Mouse (Mus musculus) midbrain, embryonic 15.5 days (tissue): ENCODE results near the gene Prkd2. TPM values are rescaled to one million over a fixed set of nuclear protein-coding genes. Genes with fewer than 3 reads are reported as not detected.
A peak's percentile ranks its signal among the peaks of the same experiment; 100 is the strongest.

Source experiments
- ATAC-seq: fragments of 200-750 bp; cut with Nextera tagmentation; replicated peaks from 2 replicates; pipeline ENCODE4 v1.8.0; 2017; ENCODE audit warnings: moderate TSS enrichment
- H3K27ac ChIP-seq: fragments of 300-500 bp; sonication (generic); 2 replicates; pipeline ENCODE4 v1.5.1; 2015; ENCODE audit warnings: mild to moderate bottlenecking, inconsistent platforms
- H3K27me3 ChIP-seq: fragments of 300-500 bp; sonication (generic); replicated peaks from 2 replicates; pipeline ENCODE4 v1.6.1; 2015; ENCODE audit warnings: inconsistent platforms
- H3K36me3 ChIP-seq: fragments of 300-500 bp; sonication (generic); replicated peaks from 2 replicates; pipeline ENCODE4 v1.6.1; 2015; ENCODE audit warnings: inconsistent platforms
- H3K4me1 ChIP-seq: fragments of 300-500 bp; sonication (generic); 2 replicates; pipeline ENCODE4 v1.6.1; 2015; ENCODE audit warnings: inconsistent platforms
- H3K4me2 ChIP-seq: fragments of 300-500 bp; sonication (generic); 2 replicates; pipeline ENCODE4 v1.6.1; 2015; ENCODE audit warnings: inconsistent platforms, mild to moderate bottlenecking, moderate library complexity
- H3K4me3 ChIP-seq: fragments of 300-500 bp; sonication (generic); 2 replicates; pipeline ENCODE4 v1.5.1; 2015; ENCODE audit warnings: mild to moderate bottlenecking, inconsistent platforms
- H3K9ac ChIP-seq: fragments of 300-500 bp; sonication (generic); 2 replicates; pipeline ENCODE4 v1.6.1; 2015; ENCODE audit warnings: mild to moderate bottlenecking, inconsistent platforms
- H3K9me3 ChIP-seq: fragments of 300-500 bp; sonication (generic); 2 replicates; pipeline ENCODE4 v1.6.1; 2016; ENCODE audit warnings: inconsistent platforms
- WGBS: fragments of 180-500 bp; shearing (Covaris S2); methylation state at CpG from one replicate; pipeline ENCODE4 v1.1.7; 2015; ENCODE audit warnings: mixed read lengths; 5-methylcytosine and 5-hydroxymethylcytosine counted together
- polyA plus RNA-seq: library from polyadenylated mRNA; unstranded; fragments of >200 nt; fragmentation: Nextera tagmentation; extraction: Ambion mirVana; gene quantifications from 2 replicates; pipeline ENCODE4 v1.2.1, GENCODE M21; 2015

Prkd2 gene
- polyA plus RNA-seq, 1 experiment from 2014 or later, result 6.7 TPM

DNA sequence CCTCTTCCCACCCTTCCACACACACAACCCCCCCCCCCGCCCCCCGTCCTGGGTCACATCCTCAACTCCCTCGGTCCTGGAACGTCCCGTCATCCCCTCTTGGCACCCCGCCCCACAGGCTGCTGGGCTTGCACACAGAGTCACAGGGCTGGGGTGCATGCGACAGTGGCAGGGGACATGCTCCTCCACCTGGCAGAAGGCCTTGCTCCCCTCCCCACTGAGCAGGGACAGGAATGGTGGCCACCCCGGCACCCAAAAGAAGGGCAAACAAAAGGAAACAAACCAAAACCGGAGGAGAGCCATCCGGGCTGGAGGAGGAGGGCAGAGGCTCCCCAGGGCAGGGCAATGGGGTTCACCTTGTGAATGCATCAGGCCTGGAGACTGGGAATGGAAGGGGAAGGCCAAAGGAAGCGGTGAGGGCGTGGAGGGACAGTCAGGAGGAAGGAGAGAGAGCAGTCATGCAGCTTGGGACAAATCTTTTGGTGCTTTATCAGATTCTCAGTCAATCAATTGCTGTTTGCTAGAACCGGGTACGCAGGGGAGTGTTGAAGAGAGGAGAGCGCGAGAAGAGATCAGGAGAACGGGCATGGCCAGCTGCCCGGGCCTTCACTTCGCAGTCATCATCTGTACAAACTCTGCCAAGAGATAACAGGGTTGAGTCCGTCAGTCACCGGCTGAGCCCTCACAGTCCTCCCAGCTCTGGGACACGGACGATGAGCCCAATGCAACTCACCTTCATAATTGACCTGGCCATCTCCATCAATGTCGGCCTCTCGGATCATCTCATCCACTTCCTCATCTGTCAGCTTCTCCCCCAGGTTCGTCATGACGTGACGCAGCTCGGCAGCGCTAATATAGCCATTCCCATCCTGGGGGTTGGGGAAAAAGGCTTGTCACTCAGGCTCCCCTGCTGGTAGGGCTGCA lies 73.9 kb downstream of the Prkd2 start:
- no peak overlapping the region for H3K27ac ChIP-seq
- no peak for ATAC-seq
- H3K9me3 ChIP-seq, result no peaks in the 10 kb centered on the region
- peaks cover 36% of the 10 kb centered on the region for H3K36me3 ChIP-seq
- WGBS, result 81% methylated on average over 30 of the region's 30 CpGs
- H3K4me3 ChIP-seq, result no peak overlapping the region
- peaks cover 36% of the 10 kb centered on the region for H3K4me1 ChIP-seq
- no peak overlapping the region for H3K9ac ChIP-seq
- H3K27me3 ChIP-seq, result no peaks in the 10 kb centered on the region
- H3K4me2 ChIP-seq, result no peak overlapping the region

DNA sequence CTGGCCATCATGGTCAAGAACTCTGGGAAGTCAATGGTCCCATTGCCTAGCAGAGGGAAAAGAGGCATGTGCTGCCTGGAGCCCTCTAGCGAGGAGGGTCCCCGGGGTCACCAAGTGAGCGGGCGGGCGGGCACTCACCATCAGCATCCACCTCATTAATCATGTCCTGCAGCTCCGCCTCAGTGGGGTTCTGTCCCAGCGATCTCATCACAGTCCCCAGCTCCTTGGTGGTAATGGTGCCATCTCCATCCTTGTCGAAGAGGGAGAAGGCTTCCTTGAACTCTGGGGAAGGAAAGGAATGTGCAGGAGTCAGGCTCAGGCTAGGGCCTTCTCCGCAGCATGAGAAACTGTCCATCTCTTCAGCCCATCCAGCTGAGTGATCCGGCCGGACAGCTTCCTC lies 74.7 kb downstream of the Prkd2 start:
- 80% methylated on average over 11 of the region's 11 CpGs for WGBS
- Histone ChIP-seq H3K4me1 (peaks cover 45% of the 10 kb centered on the region), H3K27ac (no peak overlapping the region), H3K4me2 (no peak overlapping the region), H3K9ac (no peak overlapping the region), H3K9me3 (no peaks in the 10 kb centered on the region), H3K36me3 (peaks cover 36% of the 10 kb centered on the region), H3K27me3 (no peaks in the 10 kb centered on the region), H3K4me3 (no peak overlapping the region)
- ATAC-seq, result no peak

GRCm38 (mm10) chr7:16918014-16918413 lies 75.3 kb downstream of the Prkd2 start:
- Histone ChIP-seq H3K9me3 (no peaks in the 10 kb centered on the region), H3K4me2 (no peak overlapping the region), H3K9ac (no peak overlapping the region), H3K27me3 (no peaks in the 10 kb centered on the region), H3K36me3 (peaks cover 36% of the 10 kb centered on the region), H3K4me3 (no peak overlapping the region), H3K4me1 (peaks cover 48% of the 10 kb centered on the region), H3K27ac (no peak overlapping the region)
- no peak for ATAC-seq
- 77% methylated on average over 9 of the region's 9 CpGs for WGBS

GRCm38 (mm10) chr7:16918670-16919069 lies 76.0 kb downstream of the Prkd2 start:
- WGBS, result 80% methylated on average over 3 of the region's 3 CpGs
- Histone ChIP-seq H3K4me2 (no peak overlapping the region), H3K27me3 (no peaks in the 10 kb centered on the region), H3K9me3 (no peaks in the 10 kb centered on the region), H3K4me3 (no peak overlapping the region), H3K27ac (no peak overlapping the region), H3K9ac (no peak overlapping the region), H3K36me3 (peaks cover 36% of the 10 kb centered on the region), H3K4me1 (peaks cover 48% of the 10 kb centered on the region)
- no peak for ATAC-seq

DNA sequence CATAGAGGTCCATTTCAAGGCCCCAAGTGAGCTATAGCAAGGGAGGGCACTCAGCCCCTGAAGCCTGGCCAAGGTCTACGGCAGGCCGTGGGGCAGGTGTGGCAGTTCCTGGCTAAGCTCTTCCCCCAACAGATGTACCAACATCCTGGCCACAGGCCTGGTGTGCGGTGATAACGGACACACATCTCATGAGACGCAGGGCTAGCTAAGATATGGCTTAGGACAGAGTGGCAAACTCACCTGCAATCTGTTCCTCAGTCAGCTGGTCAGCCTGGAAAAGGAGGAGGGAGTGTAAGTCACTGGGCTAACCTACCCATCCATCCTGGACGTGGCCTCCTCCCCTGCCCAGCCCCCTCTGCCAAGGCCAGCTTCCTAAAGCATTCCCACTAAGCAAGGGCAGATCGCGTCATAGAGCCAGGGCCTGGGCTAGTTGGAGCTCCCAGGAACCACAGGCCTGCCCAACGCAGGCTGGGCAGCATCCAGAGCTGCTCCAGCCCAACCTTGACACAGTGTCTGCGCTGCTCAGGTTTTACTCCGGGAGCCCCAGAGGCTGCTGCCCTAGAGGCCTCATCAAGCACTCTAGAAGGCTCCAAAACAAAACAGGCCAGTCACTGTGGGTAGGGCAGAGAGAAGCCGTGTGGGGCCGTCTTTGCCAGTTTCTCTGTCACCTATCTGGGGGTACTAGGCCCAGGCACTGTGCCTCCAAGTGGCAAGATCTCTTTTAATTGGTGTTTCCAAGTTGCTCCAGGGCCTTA lies 76.9 kb downstream of the Prkd2 start:
- Histone ChIP-seq H3K27ac (peak overlapping the region; percentile 49; the same call in 1 of the 2 replicates), H3K4me3 (peak overlapping the region; percentile 13), H3K9me3 (no peaks in the 10 kb centered on the region), H3K4me2 (peak overlapping the region; percentile 98), H3K27me3 (no peaks in the 10 kb centered on the region), H3K4me1 (peaks cover 48% of the 10 kb centered on the region), H3K36me3 (peaks cover 33% of the 10 kb centered on the region), H3K9ac (peak overlapping the region; percentile 27)
- ATAC-seq, result no peak
- WGBS, result 82% methylated on average over 13 of the region's 13 CpGs

Other genes with a start within 250 kb of the Prkd2 start
- gene Arhgap35, start 227.9 kb upstream of the Prkd2 start, polyA plus RNA-seq, result 36.1 and 38.3 TPM in 2 replicates
- not detected in 2 replicates for gene Ceacam15, start 167.2 kb upstream of the Prkd2 start, polyA plus RNA-seq
- 0.17 and 0.19 TPM in 2 replicates for gene Ceacam9, start 121.0 kb upstream of the Prkd2 start, polyA plus RNA-seq
- gene Ap2s1, start 104.5 kb upstream of the Prkd2 start, polyA plus RNA-seq, result 452 and 465 TPM in 2 replicates
- gene Slc1a5, start 61.6 kb upstream of the Prkd2 start, polyA plus RNA-seq, result 12.4 and 14.3 TPM in 2 replicates
- 205 and 227 TPM in 2 replicates for gene Strn4, start 27.0 kb upstream of the Prkd2 start, polyA plus RNA-seq
- 51.9 and 55.1 TPM in 2 replicates for gene Fkrp, start 26.2 kb upstream of the Prkd2 start, polyA plus RNA-seq
- gene Dact3, start 32.4 kb downstream of the Prkd2 start, polyA plus RNA-seq, result 4.7 and 4.8 TPM in 2 replicates
- gene Gng8, start 48.9 kb downstream of the Prkd2 start, polyA plus RNA-seq, result 9.7 and 16.6 TPM in 2 replicates
- 0.42 and 0.43 TPM in 2 replicates for gene Ptgir, start 63.6 kb downstream of the Prkd2 start, polyA plus RNA-seq
- gene Calm3, start 81.2 kb downstream of the Prkd2 start, polyA plus RNA-seq, result 351 and 370 TPM in 2 replicates
- 198 and 205 TPM in 2 replicates for gene Pnmal2, start 101.8 kb downstream of the Prkd2 start, polyA plus RNA-seq
- 74.5 and 76.1 TPM in 2 replicates for gene Pnmal1, start 116.8 kb downstream of the Prkd2 start, polyA plus RNA-seq
- 6.8 and 7.1 TPM in 2 replicates for gene Gm42372, start 140.2 kb downstream of the Prkd2 start, polyA plus RNA-seq
- gene Ccdc8, start 149.8 kb downstream of the Prkd2 start, polyA plus RNA-seq, result 6.4 and 6.8 TPM in 2 replicates
- gene Ppp5c, start 185.0 kb downstream of the Prkd2 start, polyA plus RNA-seq, result 124 and 127 TPM in 2 replicates
- 4.7 and 5.2 TPM in 2 replicates for gene Hif3a, start 219.5 kb downstream of the Prkd2 start, polyA plus RNA-seq
- 4.4 and 6.1 TPM in 2 replicates for gene Psg16, start 231.1 kb downstream of the Prkd2 start, polyA plus RNA-seq